Mouse (Mus musculus): ENCODE measurements around the gene Gtf2e1. TPM values are rescaled to one million over a fixed set of nuclear protein-coding genes. Genes with fewer than 3 reads are reported as not detected.

Gtf2e1 gene
- polyA plus RNA-seq, 1 experiment from 2014 or later, result 39.7 TPM

GRCm38 (mm10) chr16:37572117-37572754 is 32.6 kb upstream of the Gtf2e1 start:
- 67% methylated on average over 12 of the region's 12 CpGs for WGBS
- H3K9me3 ChIP-seq, result 0 out of 2 replicates have a peak, but pooled peaks cover 4% of the 10 kb centered on the region
- no peak overlapping the region for H3K4me2 ChIP-seq (replicated peaks)
- peaks cover 6% of the 10 kb centered on the region; the same call in 1 of the 2 replicates for H3K36me3 ChIP-seq
- no peak overlapping the region for H3K4me3 ChIP-seq
- H3K27me3 ChIP-seq, result no peaks in the 10 kb centered on the region
- H3K27ac ChIP-seq, result no peak overlapping the region
- peaks cover 3% of the 10 kb centered on the region; the same call in 1 of the 2 replicates for H3K4me1 ChIP-seq
- no peak for ATAC-seq (ENCODE audit: insufficient number of reproducible peaks, insufficient read depth, low FRiP score, low TSS enrichment)
- H3K9ac ChIP-seq, result no peak overlapping the region

- H3K4me2 ChIP-seq (replicated peaks), result no peak overlapping the region
- peak overlapping the region; percentile 59 for H3K27ac ChIP-seq
These were observed 32.0 kb upstream of the Gtf2e1 start for GRCm38 (mm10) chr16:37571554-37571953.

GRCm38 (mm10) chr16:37567113-37568050 is 27.8 kb upstream of the Gtf2e1 start:
- 86% methylated on average over 12 of the region's 12 CpGs for WGBS
- Histone ChIP-seq H3K4me3 (no peak overlapping the region), H3K4me1 (peaks cover 6% of the 10 kb centered on the region; the same call in 1 of the 2 replicates), H3K9ac (no peak overlapping the region), H3K36me3 (peaks cover 5% of the 10 kb centered on the region; the same call in 1 of the 2 replicates), H3K9me3 (no peaks in the 10 kb centered on the region), H3K4me2 (replicated peaks) (no peak overlapping the region), H3K27ac (no peak overlapping the region), H3K27me3 (no peaks in the 10 kb centered on the region)
- ATAC-seq (ENCODE audit: insufficient number of reproducible peaks, insufficient read depth, low FRiP score, low TSS enrichment), result no peak

More at GRCm38 (mm10) chr16:37571554-37571953, 32.0 kb upstream of the Gtf2e1 start:
- no peak overlapping the region for H3K4me3 ChIP-seq
- 52% methylated on average over 3 of the region's 3 CpGs for WGBS
- no peaks in the 10 kb centered on the region for H3K27me3 ChIP-seq
- ATAC-seq (ENCODE audit: insufficient number of reproducible peaks, insufficient read depth, low FRiP score, low TSS enrichment), result no peak
- H3K9ac ChIP-seq, result no peak overlapping the region
- peaks cover 6% of the 10 kb centered on the region; the same call in 1 of the 2 replicates for H3K36me3 ChIP-seq
- 0 out of 2 replicates have a peak, but pooled peaks cover 4% of the 10 kb centered on the region for H3K9me3 ChIP-seq
- peaks cover 4% of the 10 kb centered on the region; the same call in 1 of the 2 replicates for H3K4me1 ChIP-seq

GRCm38 (mm10) chr16:37566107-37566506 is 26.5 kb upstream of the Gtf2e1 start:
- no peak overlapping the region for H3K27ac ChIP-seq
- H3K4me1 ChIP-seq, result peaks cover 3% of the 10 kb centered on the region; the same call in 1 of the 2 replicates
- no peak overlapping the region for H3K4me3 ChIP-seq
- H3K27me3 ChIP-seq, result no peaks in the 10 kb centered on the region
- ATAC-seq (ENCODE audit: insufficient number of reproducible peaks, insufficient read depth, low FRiP score, low TSS enrichment), result no peak
- H3K4me2 ChIP-seq (replicated peaks), result no peak overlapping the region
- H3K9me3 ChIP-seq, result no peaks in the 10 kb centered on the region
- no peak overlapping the region for H3K9ac ChIP-seq
- H3K36me3 ChIP-seq, result peaks cover 3% of the 10 kb centered on the region; the same call in 1 of the 2 replicates
- 78% methylated on average over 6 of the region's 6 CpGs for WGBS

GRCm38 (mm10) chr16:37565117-37565516 is 25.5 kb upstream of the Gtf2e1 start:
- Histone ChIP-seq H3K4me2 (replicated peaks) (no peak overlapping the region), H3K4me3 (no peak overlapping the region), H3K27ac (no peak overlapping the region), H3K4me1 (peaks cover 3% of the 10 kb centered on the region; the same call in 1 of the 2 replicates), H3K36me3 (0 out of 2 replicates have a peak, but pooled peaks cover 2% of the 10 kb centered on the region), H3K9ac (no peak overlapping the region), H3K9me3 (no peaks in the 10 kb centered on the region), H3K27me3 (no peaks in the 10 kb centered on the region)
- ATAC-seq (ENCODE audit: insufficient number of reproducible peaks, insufficient read depth, low FRiP score, low TSS enrichment), result no peak
- WGBS, result 89% methylated on average over 1 of the region's 1 CpGs

- WGBS, result 88% methylated on average over 5 of the region's 5 CpGs
- Histone ChIP-seq H3K4me3 (no peak overlapping the region), H3K4me1 (peaks cover 3% of the 10 kb centered on the region; the same call in 1 of the 2 replicates), H3K27ac (no peak overlapping the region), H3K4me2 (replicated peaks) (no peak overlapping the region), H3K36me3 (peaks cover 12% of the 10 kb centered on the region; the same call in 1 of the 2 replicates), H3K27me3 (no peaks in the 10 kb centered on the region), H3K9me3 (no peaks in the 10 kb centered on the region), H3K9ac (no peak overlapping the region)
- ATAC-seq (ENCODE audit: insufficient number of reproducible peaks, insufficient read depth, low FRiP score, low TSS enrichment), result no peak
These were observed 23.4 kb upstream of the Gtf2e1 start for GRCm38 (mm10) chr16:37562961-37563360.

GRCm38 (mm10) chr16:37562414-37562813 is 22.8 kb upstream of the Gtf2e1 start:
- no peaks in the 10 kb centered on the region for H3K27me3 ChIP-seq
- H3K4me1 ChIP-seq, result peaks cover 3% of the 10 kb centered on the region; the same call in 1 of the 2 replicates
- WGBS, result 80% methylated on average over 6 of the region's 6 CpGs
- peaks cover 17% of the 10 kb centered on the region; the same call in 1 of the 2 replicates for H3K36me3 ChIP-seq
- H3K9ac ChIP-seq, result no peak overlapping the region
- no peak overlapping the region for H3K4me3 ChIP-seq
- ATAC-seq (ENCODE audit: insufficient number of reproducible peaks, insufficient read depth, low FRiP score, low TSS enrichment), result no peak
- H3K27ac ChIP-seq, result no peak overlapping the region
- H3K4me2 ChIP-seq (replicated peaks), result no peak overlapping the region
- H3K9me3 ChIP-seq, result no peaks in the 10 kb centered on the region

- no peak overlapping the region for H3K27ac ChIP-seq
- H3K4me1 ChIP-seq, result no peaks in the 10 kb centered on the region
- H3K9ac ChIP-seq, result no peak overlapping the region
- H3K4me2 ChIP-seq (replicated peaks), result no peak overlapping the region
- H3K4me3 ChIP-seq, result no peak overlapping the region
- H3K36me3 ChIP-seq, result peaks cover 7% of the 10 kb centered on the region; the same call in 1 of the 2 replicates
- H3K9me3 ChIP-seq, result no peaks in the 10 kb centered on the region
- ATAC-seq (ENCODE audit: insufficient number of reproducible peaks, insufficient read depth, low FRiP score, low TSS enrichment), result no peak
- WGBS, result 82% methylated on average over 3 of the region's 3 CpGs
- H3K27me3 ChIP-seq, result no peaks in the 10 kb centered on the region
These were observed 13.2 kb upstream of the Gtf2e1 start for GRCm38 (mm10) chr16:37552824-37553223.

GRCm38 (mm10) chr16:37550981-37551380 is 11.4 kb upstream of the Gtf2e1 start:
- H3K4me2 ChIP-seq (replicated peaks), result no peak overlapping the region
- H3K9ac ChIP-seq, result no peak overlapping the region
- H3K27me3 ChIP-seq, result no peaks in the 10 kb centered on the region
- H3K36me3 ChIP-seq, result no peaks in the 10 kb centered on the region
- H3K4me3 ChIP-seq, result no peak overlapping the region
- ATAC-seq (ENCODE audit: insufficient number of reproducible peaks, insufficient read depth, low FRiP score, low TSS enrichment), result no peak
- H3K4me1 ChIP-seq, result no peaks in the 10 kb centered on the region
- no peak overlapping the region for H3K27ac ChIP-seq
- no peaks in the 10 kb centered on the region for H3K9me3 ChIP-seq
- WGBS, result 93% methylated on average over 2 of the region's 2 CpGs

GRCm38 (mm10) chr16:37550266-37550665 is 10.7 kb upstream of the Gtf2e1 start:
- no peak for ATAC-seq (ENCODE audit: insufficient number of reproducible peaks, insufficient read depth, low FRiP score, low TSS enrichment)

GRCm38 (mm10) chr16:37546312-37546711 is 6.7 kb upstream of the Gtf2e1 start:
- Histone ChIP-seq H3K4me1 (no peaks in the 10 kb centered on the region), H3K9ac (no peak overlapping the region), H3K36me3 (0 out of 2 replicates have a peak, but pooled peaks cover 5% of the 10 kb centered on the region), H3K4me3 (no peak overlapping the region), H3K4me2 (replicated peaks) (no peak overlapping the region), H3K27ac (no peak overlapping the region), H3K27me3 (no peaks in the 10 kb centered on the region), H3K9me3 (no peaks in the 10 kb centered on the region)
- 75% methylated on average over 5 of the region's 5 CpGs for WGBS
- ATAC-seq (ENCODE audit: insufficient number of reproducible peaks, insufficient read depth, low FRiP score, low TSS enrichment), result no peak

More at GRCm38 (mm10) chr16:37550266-37550665, 10.7 kb upstream of the Gtf2e1 start:
- Histone ChIP-seq H3K27me3 (no peaks in the 10 kb centered on the region), H3K4me3 (no peak overlapping the region), H3K9me3 (no peaks in the 10 kb centered on the region), H3K4me1 (no peaks in the 10 kb centered on the region), H3K9ac (no peak overlapping the region), H3K36me3 (no peaks in the 10 kb centered on the region), H3K4me2 (replicated peaks) (no peak overlapping the region), H3K27ac (no peak overlapping the region)
- WGBS, result 80% methylated on average over 3 of the region's 3 CpGs
